Mouse (Mus musculus) hindbrain, embryonic 11.5 days (tissue): ENCODE measurements around the gene Capn9. TPM values are rescaled to one million over a fixed set of nuclear protein-coding genes. Genes with fewer than 3 reads are reported as not detected.
A peak's percentile ranks its signal among the peaks of the same experiment; 100 is the strongest.

ENCODE experiments used
- ATAC-seq: fragments of 200-750 bp; cut with Nextera tagmentation; 2 replicates; pipeline ENCODE4 v1.8.0; 2017; ENCODE audit warnings: mild to moderate bottlenecking, moderate TSS enrichment, moderate library complexity; ENCODE audit not compliant: low FRiP score
- DNase-seq: peaks from one replicate; pipeline ENCODE4 v3.0.0-alpha.2; 2015; ENCODE audit warnings: low spot score
- H3K27ac ChIP-seq: fragments of 300-500 bp; sonication (generic); 2 replicates; pipeline ENCODE4 v1.5.1; 2014; ENCODE audit warnings: mild to moderate bottlenecking, low read depth, low read length
- H3K27me3 ChIP-seq: fragments of 300-500 bp; sonication (generic); 2 replicates; pipeline ENCODE4 v1.6.1; 2014; ENCODE audit warnings: mild to moderate bottlenecking, low read length, moderate library complexity, mixed read lengths; ENCODE audit not compliant: control insufficient read depth, insufficient read depth
- H3K36me3 ChIP-seq: fragments of 300-500 bp; sonication (generic); 2 replicates; pipeline ENCODE4 v1.6.1; 2014; ENCODE audit warnings: mild to moderate bottlenecking, low read length, moderate library complexity, mixed read lengths; ENCODE audit not compliant: control insufficient read depth, insufficient read depth
- H3K4me1 ChIP-seq: fragments of 300-500 bp; sonication (generic); replicated peaks from 2 replicates; pipeline ENCODE4 v1.6.1; 2014; ENCODE audit warnings: low read length, mixed read lengths; ENCODE audit not compliant: control insufficient read depth, insufficient read depth
- H3K4me2 ChIP-seq: fragments of 300-500 bp; sonication (generic); replicated peaks from 2 replicates; pipeline ENCODE4 v1.6.1; 2014; ENCODE audit warnings: mild to moderate bottlenecking, low read depth, low read length
- H3K4me3 ChIP-seq: fragments of 300-500 bp; sonication (generic); 2 replicates; pipeline ENCODE4 v1.5.1; 2014; ENCODE audit warnings: low read depth, low read length
- H3K9ac ChIP-seq: fragments of 300-500 bp; sonication (generic); 2 replicates; pipeline ENCODE4 v1.6.1; 2014; ENCODE audit warnings: low read depth, low read length
- H3K9me3 ChIP-seq: fragments of 300-500 bp; sonication (generic); 2 replicates; pipeline ENCODE4 v1.6.1; 2016; ENCODE audit warnings: low read length; ENCODE audit not compliant: control insufficient read depth
- WGBS: fragments of 180-500 bp; shearing (Covaris S2); extraction: QIAGEN DNeasy Blood & Tissue Kit; methylation state at CpG from one replicate; pipeline ENCODE4 v1.1.7; 2014; 5-methylcytosine and 5-hydroxymethylcytosine counted together
- polyA plus RNA-seq: library from polyadenylated mRNA; unstranded; fragments of >200 nt; fragmentation: Nextera tagmentation; extraction: Ambion mirVana; gene quantifications from 2 replicates; pipeline ENCODE4 v1.2.1, GENCODE M21; 2014

Capn9 gene
- polyA plus RNA-seq, 1 experiment from 2014 or later = not detected

GRCm38 (mm10) chr8:124641599-124641998 is 65.7 kb downstream of the Capn9 start:
- no peaks in the 10 kb centered on the region; the same call in 1 of the 2 replicates for H3K4me1 ChIP-seq
- ATAC-seq (no peak), DNase-seq (no peak)
- H3K36me3 ChIP-seq = no peaks in the 10 kb centered on the region
- H3K27ac ChIP-seq = no peak overlapping the region
- H3K27me3 ChIP-seq = no peaks in the 10 kb centered on the region
- WGBS = 93% methylated on average over 8 of the region's 8 CpGs
- H3K9me3 ChIP-seq = no peaks in the 10 kb centered on the region
- no peak overlapping the region for H3K4me3 ChIP-seq
- no peak overlapping the region for H3K4me2 ChIP-seq
- H3K9ac ChIP-seq = no peak overlapping the region

GRCm38 (mm10) chr8:124643540-124644339 is 67.8 kb downstream of the Capn9 start:
- no peaks in the 10 kb centered on the region for H3K9me3 ChIP-seq
- no peak overlapping the region for H3K4me3 ChIP-seq
- H3K36me3 ChIP-seq = no peaks in the 10 kb centered on the region
- ATAC-seq (no peak), DNase-seq (no peak)
- H3K9ac ChIP-seq = no peak overlapping the region; the same call in 1 of the 2 replicates
- H3K4me2 ChIP-seq = no peak overlapping the region
- peaks cover 3% of the 10 kb centered on the region; the same call in 1 of the 2 replicates for H3K4me1 ChIP-seq
- WGBS = 76% methylated on average over 18 of the region's 18 CpGs
- no peaks in the 10 kb centered on the region for H3K27me3 ChIP-seq
- H3K27ac ChIP-seq = no peak overlapping the region

- ATAC-seq (peak; percentile 59; the same call in 1 of the 2 replicates), DNase-seq (no peak)
- peak overlapping the region; percentile 37; the same call in 1 of the 2 replicates for H3K9ac ChIP-seq
- no peaks in the 10 kb centered on the region for H3K27me3 ChIP-seq
- H3K27ac ChIP-seq = no peak overlapping the region
- no peak overlapping the region for H3K4me3 ChIP-seq
- H3K9me3 ChIP-seq = no peaks in the 10 kb centered on the region
- H3K4me2 ChIP-seq = no peak overlapping the region
- H3K4me1 ChIP-seq = peaks cover 3% of the 10 kb centered on the region; the same call in 1 of the 2 replicates
- H3K36me3 ChIP-seq = no peaks in the 10 kb centered on the region
These were observed 72.4 kb downstream of the Capn9 start for GRCm38 (mm10) chr8:124648311-124648710.

GRCm38 (mm10) chr8:124651776-124652175 is 75.9 kb downstream of the Capn9 start:
- H3K27ac ChIP-seq = no peak overlapping the region
- no peaks in the 10 kb centered on the region for H3K36me3 ChIP-seq
- no peaks in the 10 kb centered on the region for H3K27me3 ChIP-seq
- H3K9me3 ChIP-seq = no peaks in the 10 kb centered on the region
- peaks cover 3% of the 10 kb centered on the region; the same call in 1 of the 2 replicates for H3K4me1 ChIP-seq
- no peak overlapping the region for H3K9ac ChIP-seq
- H3K4me2 ChIP-seq = no peak overlapping the region
- WGBS = 90% methylated on average over 20 of the region's 20 CpGs
- H3K4me3 ChIP-seq = no peak overlapping the region
- no peak for ATAC-seq
- no peak for DNase-seq

- H3K4me1 ChIP-seq = peaks cover 3% of the 10 kb centered on the region; the same call in 1 of the 2 replicates
- DNase-seq = no peak
- no peak for ATAC-seq
- no peak overlapping the region for H3K4me3 ChIP-seq
- no peaks in the 10 kb centered on the region for H3K27me3 ChIP-seq
- no peak overlapping the region for H3K9ac ChIP-seq
- no peaks in the 10 kb centered on the region for H3K36me3 ChIP-seq
- no peak overlapping the region for H3K4me2 ChIP-seq
- H3K9me3 ChIP-seq = no peaks in the 10 kb centered on the region
- 41% methylated on average over 4 of the region's 4 CpGs for WGBS
- no peak overlapping the region for H3K27ac ChIP-seq
These were observed 76.6 kb downstream of the Capn9 start for GRCm38 (mm10) chr8:124652546-124652945.

- no peaks in the 10 kb centered on the region for H3K4me1 ChIP-seq
- 59% methylated on average over 28 of the region's 28 CpGs for WGBS
- no peak overlapping the region for H3K27ac ChIP-seq
- no peak overlapping the region for H3K9ac ChIP-seq
- DNase-seq (no peak), ATAC-seq (no peak)
- no peak overlapping the region for H3K4me2 ChIP-seq
- H3K9me3 ChIP-seq = no peaks in the 10 kb centered on the region
- H3K27me3 ChIP-seq = no peaks in the 10 kb centered on the region
- H3K36me3 ChIP-seq = no peaks in the 10 kb centered on the region
- H3K4me3 ChIP-seq = no peak overlapping the region
These were observed 77.9 kb downstream of the Capn9 start for GRCm38 (mm10) chr8:124653568-124654475.

- no peak overlapping the region for H3K9ac ChIP-seq
- ATAC-seq (no peak), DNase-seq (no peak)
- H3K36me3 ChIP-seq = no peaks in the 10 kb centered on the region
- WGBS = 87% methylated on average over 7 of the region's 7 CpGs
- peaks cover 5% of the 10 kb centered on the region; the same call in 1 of the 2 replicates for H3K4me1 ChIP-seq
- H3K9me3 ChIP-seq = no peaks in the 10 kb centered on the region
- no peaks in the 10 kb centered on the region for H3K27me3 ChIP-seq
- no peak overlapping the region for H3K4me3 ChIP-seq
- H3K27ac ChIP-seq = no peak overlapping the region
- H3K4me2 ChIP-seq = no peak overlapping the region
These were observed 82.0 kb downstream of the Capn9 start for GRCm38 (mm10) chr8:124657961-124658360.

GRCm38 (mm10) chr8:124658415-124658814 is 82.5 kb downstream of the Capn9 start:
- 59% methylated on average over 2 of the region's 2 CpGs for WGBS
- Histone ChIP-seq H3K36me3 (no peaks in the 10 kb centered on the region), H3K4me1 (peaks cover 5% of the 10 kb centered on the region; the same call in 1 of the 2 replicates), H3K4me3 (no peak overlapping the region), H3K27ac (no peak overlapping the region), H3K27me3 (no peaks in the 10 kb centered on the region), H3K9me3 (no peaks in the 10 kb centered on the region), H3K9ac (no peak overlapping the region), H3K4me2 (no peak overlapping the region)
- ATAC-seq (no peak), DNase-seq (no peak)
